Mouse (Mus musculus) embryonic facial prominence, embryonic 10.5 days (tissue): Measurements from ENCODE around the gene Zfyve16. TPM values are rescaled to one million over a fixed set of nuclear protein-coding genes. Genes with fewer than 3 reads are reported as not detected.
A peak's percentile ranks its signal among the peaks of the same experiment; 100 is the strongest.

Experiments used
- DNase-seq: peaks from one replicate; pipeline ENCODE4 v3.0.0-alpha.2; 2017; ENCODE audit warnings: low spot score
- H3K27ac ChIP-seq: fragments of 300-500 bp; sonication (generic); replicated peaks from 2 replicates; pipeline ENCODE4 v1.5.1; 2016; ENCODE audit warnings: mild to moderate bottlenecking
- H3K27me3 ChIP-seq: fragments of 300-500 bp; sonication (generic); replicated peaks from 2 replicates; pipeline ENCODE4 v1.6.1; 2016; ENCODE audit warnings: low read depth, mild to moderate bottlenecking; ENCODE audit not compliant: poor library complexity, severe bottlenecking
- H3K36me3 ChIP-seq: fragments of 300-500 bp; sonication (generic); replicated peaks from 2 replicates; pipeline ENCODE4 v1.6.1; 2016; ENCODE audit warnings: mild to moderate bottlenecking, moderate library complexity
- H3K4me1 ChIP-seq: fragments of 300-500 bp; sonication (generic); 2 replicates; pipeline ENCODE4 v1.6.1; 2016
- H3K4me3 ChIP-seq: fragments of 300-500 bp; sonication (generic); 2 replicates; pipeline ENCODE4 v1.5.1; 2016; ENCODE audit warnings: mild to moderate bottlenecking, moderate library complexity
- H3K9me3 ChIP-seq: fragments of 300-500 bp; sonication (generic); 2 replicates; pipeline ENCODE4 v1.6.1; 2016; ENCODE audit warnings: mild to moderate bottlenecking
- WGBS: fragments of 180-500 bp; shearing (Covaris S2); methylation state at CpG from one replicate; pipeline ENCODE4 v1.1.7; 2016; 5-methylcytosine and 5-hydroxymethylcytosine counted together
- polyA plus RNA-seq: library from polyadenylated mRNA; unstranded; fragments of >200 nt; fragmentation: Nextera tagmentation; extraction: Ambion mirVana; gene quantifications from 2 replicates; pipeline ENCODE4 v1.2.1, GENCODE M21; 2016

Gene Zfyve16
- 11.7 and 12.2 TPM in 2 replicates for polyA plus RNA-seq

- under 1% methylated on average over 46 of the region's 46 CpGs for WGBS
- DNase-seq = peak; percentile 98
- H3K4me3 ChIP-seq = peak within 1 kb of the TSS; percentile 80
- H3K27me3 ChIP-seq = no peaks in the 10 kb centered on the region
- peaks cover 5% of the 10 kb centered on the region; the same call in 1 of the 2 replicates for H3K36me3 ChIP-seq
- H3K27ac ChIP-seq = peak within 1 kb of the TSS; percentile 94
- peaks cover 8% of the 10 kb centered on the region for H3K4me1 ChIP-seq
- no peaks in the 10 kb centered on the region for H3K9me3 ChIP-seq
Observed at GRCm38 (mm10) chr13:92530721-92531211, at the start of gene Zfyve16. Gene Zfyve16, minus strand, starts transcription at chr13:92530868.

- H3K27me3 ChIP-seq = no peaks in the 10 kb centered on the region
- DNase-seq = no peak
- WGBS = 77% methylated on average over 4 of the region's 4 CpGs
- no peaks in the 10 kb centered on the region for H3K36me3 ChIP-seq
- peaks cover 4% of the 10 kb centered on the region; the same call in 1 of the 2 replicates for H3K4me1 ChIP-seq
- no peak overlapping the region for H3K4me3 ChIP-seq
- no peaks in the 10 kb centered on the region for H3K9me3 ChIP-seq
- H3K27ac ChIP-seq = no peak overlapping the region
Observed at GRCm38 (mm10) chr13:92578210-92578609, 47.5 kb upstream of the Zfyve16 start.

GRCm38 (mm10) chr13:92576688-92577087 lies 46.0 kb upstream of the Zfyve16 start:
- Histone ChIP-seq H3K27ac (no peak overlapping the region), H3K9me3 (no peaks in the 10 kb centered on the region), H3K36me3 (no peaks in the 10 kb centered on the region), H3K4me1 (peaks cover 4% of the 10 kb centered on the region; the same call in 1 of the 2 replicates), H3K27me3 (no peaks in the 10 kb centered on the region), H3K4me3 (no peak overlapping the region)
- no peak for DNase-seq
- WGBS = 76% methylated on average over 6 of the region's 6 CpGs

GRCm38 (mm10) chr13:92576072-92576471 lies 45.4 kb upstream of the Zfyve16 start, which contains the start of gene Spz1:
Gene Spz1, minus strand, starts transcription at chr13:92576172.
- no peak for DNase-seq
- H3K9me3 ChIP-seq = no peaks in the 10 kb centered on the region
- H3K4me1 ChIP-seq = peaks cover 4% of the 10 kb centered on the region; the same call in 1 of the 2 replicates
- H3K4me3 ChIP-seq = no peak within 1 kb of the TSS
- no peak within 1 kb of the TSS for H3K27ac ChIP-seq
- H3K27me3 ChIP-seq = no peaks in the 10 kb centered on the region
- no peaks in the 10 kb centered on the region for H3K36me3 ChIP-seq

GRCm38 (mm10) chr13:92559429-92559828 lies 28.8 kb upstream of the Zfyve16 start:
- no peak for DNase-seq
- no peaks in the 10 kb centered on the region for H3K27me3 ChIP-seq
- WGBS = 68% methylated on average over 5 of the region's 5 CpGs
- peaks cover 19% of the 10 kb centered on the region for H3K4me1 ChIP-seq
- no peak overlapping the region for H3K4me3 ChIP-seq
- no peaks in the 10 kb centered on the region for H3K36me3 ChIP-seq
- no peaks in the 10 kb centered on the region for H3K9me3 ChIP-seq
- H3K27ac ChIP-seq = no peak overlapping the region

- Histone ChIP-seq H3K4me3 (no peak overlapping the region), H3K27ac (peak overlapping the region; percentile 31; the same call in 1 of the 2 replicates), H3K27me3 (no peaks in the 10 kb centered on the region), H3K4me1 (peaks cover 19% of the 10 kb centered on the region), H3K36me3 (no peaks in the 10 kb centered on the region), H3K9me3 (peaks cover 1% of the 10 kb centered on the region; the same call in 1 of the 2 replicates)
- 52% methylated on average over 2 of the region's 2 CpGs for WGBS
- peak; percentile 13 for DNase-seq
Observed at GRCm38 (mm10) chr13:92557229-92557628, 26.6 kb upstream of the Zfyve16 start.

GRCm38 (mm10) chr13:92556458-92557126 lies 25.9 kb upstream of the Zfyve16 start:
- Histone ChIP-seq H3K27ac (peak overlapping the region; percentile 31; the same call in 1 of the 2 replicates), H3K36me3 (no peaks in the 10 kb centered on the region), H3K4me3 (no peak overlapping the region), H3K4me1 (peaks cover 19% of the 10 kb centered on the region), H3K9me3 (peaks cover 8% of the 10 kb centered on the region; the same call in 1 of the 2 replicates), H3K27me3 (no peaks in the 10 kb centered on the region)
- 29% methylated on average over 8 of the region's 8 CpGs for WGBS
- DNase-seq = peak; percentile 34

- H3K4me3 ChIP-seq = no peak overlapping the region
- H3K27ac ChIP-seq = no peak overlapping the region
- 85% methylated on average over 4 of the region's 4 CpGs for WGBS
- H3K36me3 ChIP-seq = no peaks in the 10 kb centered on the region
- H3K9me3 ChIP-seq = peaks cover 24% of the 10 kb centered on the region
- DNase-seq = no peak
- H3K27me3 ChIP-seq = no peaks in the 10 kb centered on the region
- H3K4me1 ChIP-seq = no peaks in the 10 kb centered on the region
Observed at GRCm38 (mm10) chr13:92547093-92547492, 16.4 kb upstream of the Zfyve16 start.

GRCm38 (mm10) chr13:92540997-92541396 lies 10.3 kb upstream of the Zfyve16 start:
- no peak for DNase-seq
- no peaks in the 10 kb centered on the region for H3K4me1 ChIP-seq
- no peaks in the 10 kb centered on the region for H3K9me3 ChIP-seq
- WGBS = 85% methylated on average over 6 of the region's 6 CpGs
- no peaks in the 10 kb centered on the region for H3K27me3 ChIP-seq
- no peak overlapping the region for H3K4me3 ChIP-seq
- no peaks in the 10 kb centered on the region for H3K36me3 ChIP-seq
- H3K27ac ChIP-seq = no peak overlapping the region

GRCm38 (mm10) chr13:92539126-92539525 lies 8.5 kb upstream of the Zfyve16 start:
- no peaks in the 10 kb centered on the region for H3K4me1 ChIP-seq
- H3K4me3 ChIP-seq = no peak overlapping the region
- H3K9me3 ChIP-seq = no peaks in the 10 kb centered on the region
- WGBS = 48% methylated on average over 4 of the region's 4 CpGs
- H3K27ac ChIP-seq = no peak overlapping the region
- no peaks in the 10 kb centered on the region for H3K36me3 ChIP-seq
- DNase-seq = no peak
- no peaks in the 10 kb centered on the region for H3K27me3 ChIP-seq

GRCm38 (mm10) chr13:92533801-92534200 lies 3.1 kb upstream of the Zfyve16 start:
- Histone ChIP-seq H3K36me3 (no peaks in the 10 kb centered on the region), H3K4me1 (peaks cover 8% of the 10 kb centered on the region), H3K27ac (no peak overlapping the region), H3K4me3 (no peak overlapping the region), H3K27me3 (no peaks in the 10 kb centered on the region), H3K9me3 (no peaks in the 10 kb centered on the region)
- WGBS = 55% methylated on average over 2 of the region's 2 CpGs
- DNase-seq = no peak

GRCm38 (mm10) chr13:92532216-92532615 lies 1.5 kb upstream of the Zfyve16 start:
- DNase-seq = no peak
- Histone ChIP-seq H3K27me3 (no peaks in the 10 kb centered on the region), H3K27ac (no peak overlapping the region), H3K9me3 (no peaks in the 10 kb centered on the region), H3K36me3 (peaks cover 2% of the 10 kb centered on the region; the same call in 1 of the 2 replicates), H3K4me3 (no peak overlapping the region), H3K4me1 (peaks cover 8% of the 10 kb centered on the region)
- WGBS = 82% methylated on average over 2 of the region's 2 CpGs

GRCm38 (mm10) chr13:92531237-92531636 lies 569 bp upstream of the Zfyve16 start:
- Histone ChIP-seq H3K27me3 (no peaks in the 10 kb centered on the region), H3K27ac (peak overlapping the region; percentile 94), H3K36me3 (peaks cover 5% of the 10 kb centered on the region; the same call in 1 of the 2 replicates), H3K4me1 (peaks cover 8% of the 10 kb centered on the region), H3K4me3 (peak overlapping the region; percentile 80), H3K9me3 (no peaks in the 10 kb centered on the region)
- 7% methylated on average over 15 of the region's 15 CpGs for WGBS
- no peak for DNase-seq
